Mouse (Mus musculus) megakaryocyte, embryonic 14.5 days (primary cell): ENCODE measurements at regions not wholly inside any gene's neighbourhood (a gene's known extent, or its start where the extent isn't known, plus 50 kb on each side); places are given as distances from the start of the nearest gene placed in this dataset.

Source experiments
- H3K27me3 ChIP-seq: replicated peaks from 2 replicates; pipeline ENCODE3; 2012; ENCODE audit warnings: inconsistent platforms
- H3K36me3 ChIP-seq: replicated peaks from 2 replicates; pipeline ENCODE3; 2012; ENCODE audit warnings: low read length, inconsistent platforms, mixed read lengths
- H3K4me1 ChIP-seq: 2 replicates; pipeline ENCODE4 v1.6.1; 2012; ENCODE audit warnings: inconsistent platforms
- H3K4me3 ChIP-seq: replicated peaks from 2 replicates; pipeline ENCODE3; 2012; ENCODE audit warnings: moderate library complexity, mild to moderate bottlenecking, inconsistent platforms
- H3K9me3 ChIP-seq: 2 replicates; pipeline ENCODE4 v1.6.1; 2012; ENCODE audit warnings: inconsistent platforms
- FLI1 ChIP-seq: IDR thresholded peaks from 2 replicates; pipeline ENCODE4 v1.6.1; 2012; ENCODE audit warnings: low read length, inconsistent platforms, mixed read lengths
- GATA1 ChIP-seq: IDR thresholded peaks from 3 replicates; pipeline ENCODE4 v1.6.1; 2012; ENCODE audit warnings: mixed read lengths, low read length, inconsistent platforms, borderline replicate concordance

DNA sequence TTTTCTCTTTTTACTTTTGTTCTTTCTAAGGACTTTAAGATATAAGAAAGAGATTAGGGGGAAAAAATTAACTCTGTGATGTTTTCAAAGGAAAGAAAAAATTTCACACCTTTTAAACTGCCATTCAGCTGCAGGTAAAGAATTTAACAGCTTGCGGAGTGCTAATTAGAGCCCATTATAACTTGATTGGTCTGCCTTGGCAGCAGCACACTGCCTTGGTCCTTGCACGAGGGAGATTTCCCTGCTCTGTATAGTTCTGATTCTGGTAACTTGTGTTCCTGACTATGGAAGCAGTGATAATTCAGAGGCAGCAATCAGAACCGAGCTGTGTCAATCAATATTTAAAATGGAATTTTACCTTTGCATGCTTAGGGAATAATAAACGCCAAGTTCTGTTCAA, 218.3 kb upstream of the Dach1 start:
- TF ChIP-seq GATA1 (no peak), FLI1 (no peak)
- H3K9me3 ChIP-seq = peaks cover 3% of the 10 kb centered on the region; the same call in 1 of the 2 replicates
- no peak overlapping the region for H3K4me3 ChIP-seq
- H3K27me3 ChIP-seq = no peaks in the 10 kb centered on the region
- no peaks in the 10 kb centered on the region for H3K4me1 ChIP-seq
- no peaks in the 10 kb centered on the region for H3K36me3 ChIP-seq
